Mouse (Mus musculus) layer of hippocampus, adult 2 months (tissue): ENCODE measurements around the gene Anxa1. TPM values are rescaled to one million over a fixed set of nuclear protein-coding genes. Genes with fewer than 3 reads are reported as not detected.

Experiments
- DNase-seq, 2 experiments: peaks; one replicate each; pipeline ENCODE4 v3.0.0; 2022; ENCODE audit warnings: low spot score in 2 of 2
- H3K27ac ChIP-seq: fragments of 200-600 bp; 2 replicates; pipeline ENCODE4 v1.8.1; 2022
- H3K4me3 ChIP-seq: fragments of 200-600 bp; 2 replicates; pipeline ENCODE4 v1.8.1; 2022; ENCODE audit warnings: mild to moderate bottlenecking
- CTCF ChIP-seq: fragments of 200-600 bp; conservative IDR thresholded peaks from 2 replicates; pipeline ENCODE4 v1.8.1; 2022; ENCODE audit warnings: antibody characterized with exemption, mild to moderate bottlenecking, moderate library complexity
- long read RNA-seq, 2 experiments: library from polyadenylated mRNA; stranded (forward); transcript quantifications; one replicate each; pipeline ENCODE4 v2.0.0; 2021; ENCODE audit warnings: borderline mapping rate in 2 of 2
- total RNA-seq, 2 experiments: library from RNA; stranded (reverse); gene quantifications; 2 replicates each; pipeline ENCODE4 v1.2.3; 2021

Anxa1 gene
- total RNA-seq, result under 1 TPM; 0.71 to 1.00 TPM
- long read RNA-seq, experiment 1, partial matches to known transcripts, result 0 of 2 reads
- long read RNA-seq, experiment 1, other reads (novel, unspliced or antisense), result 0 of 2 reads
- long read RNA-seq, experiment 2, partial matches to known transcripts, result 0 of 3 reads
- long read RNA-seq, experiment 2, other reads (novel, unspliced or antisense), result 1 of 3 reads

- TF ChIP-seq CTCF, result no peak
- H3K4me3 ChIP-seq, result no peak within 1 kb of the TSS
- DNase-seq, result no peak
- no peak within 1 kb of the TSS for H3K27ac ChIP-seq
Observed at GRCm38 (mm10) chr19:20390455-20390994, at the start of gene Anxa1. Gene Anxa1, minus strand, starts transcription at chr19:20390944.

- H3K4me3 ChIP-seq, result no peak overlapping the region
- no peak overlapping the region for H3K27ac ChIP-seq
- no peak for TF ChIP-seq CTCF
- no peak for DNase-seq
Observed at GRCm38 (mm10) chr19:20437043-20437442, 46.3 kb upstream of the Anxa1 start.

GRCm38 (mm10) chr19:20434541-20434940, 43.8 kb upstream of the Anxa1 start:
- no peak overlapping the region for H3K27ac ChIP-seq
- peak; percentile 33 to 64 for DNase-seq
- peak; percentile 90 for TF ChIP-seq CTCF
- no peak overlapping the region for H3K4me3 ChIP-seq

GRCm38 (mm10) chr19:20433966-20434365, 43.2 kb upstream of the Anxa1 start:
- no peak overlapping the region for H3K27ac ChIP-seq
- DNase-seq, result no peak
- H3K4me3 ChIP-seq, result no peak overlapping the region
- no peak for TF ChIP-seq CTCF

GRCm38 (mm10) chr19:20426443-20427161, 35.9 kb upstream of the Anxa1 start:
- no peak for DNase-seq
- no peak for TF ChIP-seq CTCF
- Histone ChIP-seq H3K4me3 (no peak overlapping the region), H3K27ac (no peak overlapping the region)

- no peak overlapping the region for H3K4me3 ChIP-seq
- no peak overlapping the region for H3K27ac ChIP-seq
- no peak for DNase-seq
- no peak for TF ChIP-seq CTCF
Observed at GRCm38 (mm10) chr19:20411276-20411675, 20.5 kb upstream of the Anxa1 start.

GRCm38 (mm10) chr19:20409541-20410528, 19.1 kb upstream of the Anxa1 start:
- TF ChIP-seq CTCF, result no peak
- no peak overlapping the region for H3K4me3 ChIP-seq
- DNase-seq, result no peak
- no peak overlapping the region for H3K27ac ChIP-seq

- Histone ChIP-seq H3K4me3 (no peak overlapping the region), H3K27ac (0 out of 2 replicates have a peak overlapping the region, but pooled peaks have one; percentile 54)
- DNase-seq, result no peak
- no peak for TF ChIP-seq CTCF
Observed at GRCm38 (mm10) chr19:20406475-20406874, 15.7 kb upstream of the Anxa1 start.

GRCm38 (mm10) chr19:20405015-20405414, 14.3 kb upstream of the Anxa1 start:
- Histone ChIP-seq H3K4me3 (no peak overlapping the region), H3K27ac (peak overlapping the region; percentile 54)
- TF ChIP-seq CTCF, result no peak
- peak; percentile 3 to 14 for DNase-seq

- Histone ChIP-seq H3K27ac (no peak overlapping the region), H3K4me3 (no peak overlapping the region)
- no peak for TF ChIP-seq CTCF
- DNase-seq, result no peak
Observed at GRCm38 (mm10) chr19:20403740-20404139, 13.0 kb upstream of the Anxa1 start.

GRCm38 (mm10) chr19:20403219-20403618, 12.5 kb upstream of the Anxa1 start:
- Histone ChIP-seq H3K4me3 (no peak overlapping the region), H3K27ac (no peak overlapping the region)
- TF ChIP-seq CTCF, result no peak
- no peak for DNase-seq

- H3K4me3 ChIP-seq, result no peak overlapping the region
- H3K27ac ChIP-seq, result no peak overlapping the region
- TF ChIP-seq CTCF, result no peak
- no peak for DNase-seq
Observed at GRCm38 (mm10) chr19:20402516-20403200, 11.9 kb upstream of the Anxa1 start.
